Mouse (Mus musculus): Measurements from ENCODE around the gene Phox2b.

GRCm38 (mm10) chr5:67083117-67083516 is 16.0 kb downstream of the Phox2b start:
- TF ChIP-seq EP300 (optimal IDR thresholded peaks at IDR 0.05) = no peak
- no peak for TF ChIP-seq CTCF (IDR thresholded peaks at IDR 0.05; ENCODE audit: low read depth)

Measured in stomach, postnatal 0 days (tissue).